Comparison of ENCODE assay signal across 10 mouse cellular contexts in the genomic region with DNA sequence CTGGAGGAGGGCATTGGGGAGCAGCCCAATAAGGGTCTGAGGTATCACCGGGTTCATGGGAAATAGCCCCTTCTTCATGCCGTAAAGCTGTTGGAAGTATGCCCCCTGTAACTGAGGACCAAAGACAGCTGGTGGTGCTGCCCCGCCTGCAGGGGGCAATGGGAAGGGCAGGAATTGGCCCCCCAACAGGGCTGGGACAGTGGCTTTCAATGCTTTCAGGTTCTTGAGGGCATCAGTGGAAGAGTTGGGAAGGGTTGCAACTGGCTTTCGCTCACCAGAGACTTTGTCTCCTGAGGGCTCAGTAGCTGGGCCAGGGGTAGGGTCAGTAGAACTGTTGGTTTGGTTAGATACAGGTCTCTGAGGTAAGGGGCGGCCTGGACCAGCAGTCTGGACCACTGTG. TPM values are rescaled to one million over a fixed set of nuclear protein-coding genes. Genes with fewer than 3 reads are reported as not detected.
DNase-seq lines count a peak whose midpoint lies in the region; ATAC-seq and TF ChIP-seq lines count a peak whose summit lies in the region.
"Had no signal": no experiment of that assay in that cellular context is flagged by ENCODE, and none has a peak within 500 bp of the region (broad histone marks: within the 10 kb centered on the region; RNA-seq: fewer than 3 reads in every experiment).

No protein-coding gene starts in this region.

- no peak overlapping the region for H3K27ac ChIP-seq in heart, embryonic 12.5 days (ENCODE audit: poor library complexity, severe bottlenecking)
- no peak overlapping the region for H3K27ac ChIP-seq in stomach, embryonic 14.5 days (ENCODE audit: low read length)
- no peak overlapping the region for H3K27ac ChIP-seq in stomach, postnatal 0 days (replicated peaks)
- no peak overlapping the region for H3K27ac ChIP-seq in limb, embryonic 15.5 days
- no peak overlapping the region for H3K27ac ChIP-seq in stomach, embryonic 16.5 days (ENCODE audit: low read length)

- H3K4me2 ChIP-seq in heart, embryonic 12.5 days = peak overlapping the region; percentile 61
- H3K4me2 ChIP-seq in stomach, embryonic 14.5 days (replicated peaks; ENCODE audit: low read depth, low read length) = peak overlapping the region; percentile 20; the same call in 1 of the 2 replicates
- no peak overlapping the region for H3K4me2 ChIP-seq in stomach, postnatal 0 days (replicated peaks; ENCODE audit: low read depth)
- H3K4me2 ChIP-seq in limb, embryonic 15.5 days = peak overlapping the region; percentile 37; the same call in 1 of the 2 replicates
- H3K4me2 ChIP-seq in stomach, embryonic 16.5 days (ENCODE audit: low read depth, low read length) = peak overlapping the region; percentile 32; the same call in 1 of the 2 replicates

- H3K4me1 ChIP-seq in heart, embryonic 12.5 days (replicated peaks) = peaks cover 22% of the 10 kb centered on the region
- peaks cover 15% of the 10 kb centered on the region for H3K4me1 ChIP-seq in stomach, embryonic 14.5 days (ENCODE audit: control insufficient read depth, insufficient read depth, low read length)
- H3K4me1 ChIP-seq in stomach, postnatal 0 days (replicated peaks; ENCODE audit: control insufficient read depth, insufficient read depth) = 0 out of 2 replicates have a peak, but pooled peaks cover 2% of the 10 kb centered on the region
- peaks cover 32% of the 10 kb centered on the region for H3K4me1 ChIP-seq in limb, embryonic 15.5 days
- H3K4me1 ChIP-seq in stomach, embryonic 16.5 days (ENCODE audit: control insufficient read depth, insufficient read depth, low read length) = peaks cover 13% of the 10 kb centered on the region

- no peak for DNase-seq in heart, postnatal 36 days
- no peak for DNase-seq in stomach, postnatal 0 days (ENCODE audit: low spot score)
- no peak for DNase-seq in urinary bladder, postnatal 36 days (ENCODE audit: low spot score in 2 of 2)
- DNase-seq: kidney, adult 18-20 months had no signal

- no peak for TF ChIP-seq EP300 in stomach, postnatal 0 days (optimal IDR thresholded peaks at IDR 0.05)

- WGBS in heart, embryonic 12.5 days = 82% methylated on average over 5 of the region's 5 CpGs
- 74% methylated on average over 5 of the region's 5 CpGs for WGBS in stomach, embryonic 14.5 days
- WGBS in stomach, postnatal 0 days = 85% methylated on average over 5 of the region's 5 CpGs
- 78% methylated on average over 5 of the region's 5 CpGs for WGBS in limb, embryonic 15.5 days
- 83% methylated on average over 5 of the region's 5 CpGs for WGBS in stomach, embryonic 16.5 days

- no peak for TF ChIP-seq CTCF in stomach, postnatal 0 days (IDR thresholded peaks at IDR 0.05; ENCODE audit: low read depth)

- no peak overlapping the region for H3K9ac ChIP-seq in heart, embryonic 12.5 days
- no peak overlapping the region for H3K9ac ChIP-seq in stomach, embryonic 14.5 days (replicated peaks; ENCODE audit: low read depth, low read length)
- no peak overlapping the region for H3K9ac ChIP-seq in stomach, postnatal 0 days (ENCODE audit: low read length)
- H3K9ac ChIP-seq in limb, embryonic 15.5 days = no peak overlapping the region
- H3K9ac ChIP-seq in stomach, embryonic 16.5 days (ENCODE audit: low read length) = no peak overlapping the region

- no peak for ATAC-seq in heart, embryonic 12.5 days (ENCODE audit: insufficient number of reproducible peaks, low FRiP score)
- no peak for ATAC-seq in stomach, embryonic 14.5 days (ENCODE audit: insufficient number of reproducible peaks, insufficient read depth, low FRiP score, low read depth)
- no peak for ATAC-seq in stomach, postnatal 0 days (ENCODE audit: low FRiP score, low TSS enrichment)
- ATAC-seq in limb, embryonic 15.5 days (ENCODE audit: insufficient number of reproducible peaks, low FRiP score, low TSS enrichment, low read depth) = no peak
- ATAC-seq in stomach, embryonic 16.5 days (ENCODE audit: insufficient read depth, low FRiP score) = no peak
- ATAC-seq in activated CD4-positive, CD25-positive, alpha-beta regulatory T cell, adult 4 months = no peak

- peaks cover 22% of the 10 kb centered on the region for H3K36me3 ChIP-seq in heart, embryonic 12.5 days
- H3K36me3 ChIP-seq in stomach, embryonic 14.5 days (ENCODE audit: control insufficient read depth, insufficient read depth, low read length) = peaks cover 3% of the 10 kb centered on the region
- no peaks in the 10 kb centered on the region for H3K36me3 ChIP-seq in stomach, postnatal 0 days (ENCODE audit: control insufficient read depth, insufficient read depth, low read length)
- peaks cover 20% of the 10 kb centered on the region for H3K36me3 ChIP-seq in limb, embryonic 15.5 days
- no peaks in the 10 kb centered on the region for H3K36me3 ChIP-seq in stomach, embryonic 16.5 days (ENCODE audit: control insufficient read depth, insufficient read depth, low read length)

- H3K27me3 ChIP-seq in heart, embryonic 12.5 days (replicated peaks) = peaks cover 44% of the 10 kb centered on the region
- no peaks in the 10 kb centered on the region for H3K27me3 ChIP-seq in stomach, embryonic 14.5 days (ENCODE audit: control insufficient read depth, insufficient read depth, low read length)
- H3K27me3 ChIP-seq in stomach, postnatal 0 days (ENCODE audit: control insufficient read depth, insufficient read depth, low read length) = no peaks in the 10 kb centered on the region
- H3K27me3 ChIP-seq in limb, embryonic 15.5 days = no peaks in the 10 kb centered on the region; the same call in 1 of the 2 replicates
- no peaks in the 10 kb centered on the region for H3K27me3 ChIP-seq in stomach, embryonic 16.5 days (ENCODE audit: control insufficient read depth, insufficient read depth, low read length)

- intact Hi-C loops in heart, postnatal 36 days (cut with DNase I) = no loop called here

- no peaks in the 10 kb centered on the region for H3K9me3 ChIP-seq in heart, embryonic 12.5 days (replicated peaks)
- H3K9me3 ChIP-seq in stomach, embryonic 14.5 days (ENCODE audit: control insufficient read depth, low read depth, low read length) = no peaks in the 10 kb centered on the region
- no peaks in the 10 kb centered on the region for H3K9me3 ChIP-seq in stomach, postnatal 0 days (ENCODE audit: control insufficient read depth, low read length)
- no peaks in the 10 kb centered on the region for H3K9me3 ChIP-seq in limb, embryonic 15.5 days
- H3K9me3 ChIP-seq in stomach, embryonic 16.5 days (replicated peaks; ENCODE audit: control insufficient read depth, low read length) = no peaks in the 10 kb centered on the region

- H3K4me3 ChIP-seq in heart, embryonic 12.5 days = 0 out of 2 replicates have a peak overlapping the region, but pooled peaks have one; percentile 23
- no peak overlapping the region for H3K4me3 ChIP-seq in stomach, embryonic 14.5 days (ENCODE audit: low read depth, low read length)
- H3K4me3 ChIP-seq in stomach, postnatal 0 days (ENCODE audit: low read depth, low read length) = no peak overlapping the region
- no peak overlapping the region for H3K4me3 ChIP-seq in limb, embryonic 15.5 days
- H3K4me3 ChIP-seq in stomach, embryonic 16.5 days (replicated peaks; ENCODE audit: low read length) = no peak overlapping the region

RNA-seq across cellular contexts. Expression of a gene that starts 29.0 kb away (rescaled TPM):
- 4.4 and 4.5 TPM in 2 replicates for polyA plus RNA-seq in heart, embryonic 12.5 days (2016; fragmentation: Nextera tagmentation; extraction: Ambion mirVana)
- total RNA-seq in heart, postnatal 36 days (2021) = 1 to 10 TPM; 3.4 to 3.9 TPM
- polyA plus RNA-seq in stomach, embryonic 14.5 days (2014; fragmentation: Nextera tagmentation; extraction: Ambion mirVana) = 6.0 and 6.6 TPM in 2 replicates
- 1.0 and 1.3 TPM in 2 replicates for polyA plus RNA-seq in stomach, postnatal 0 days (2015; fragmentation: Nextera tagmentation; extraction: Ambion mirVana)
- 4.0 and 4.8 TPM in 2 replicates for polyA plus RNA-seq in limb, embryonic 15.5 days (2015; fragmentation: Nextera tagmentation; extraction: Ambion mirVana)
- 3.1 and 3.6 TPM in 2 replicates for polyA plus RNA-seq in stomach, embryonic 16.5 days (2015; fragmentation: Nextera tagmentation; extraction: Ambion mirVana)
- 1 to 10 TPM; 5.4 to 5.5 TPM for polyA plus RNA-seq in activated CD4-positive, CD25-positive, alpha-beta regulatory T cell, adult 4 months (2017; shearing (Covaris generic))

RNA-seq across cellular contexts. Expression of a gene that starts 31.5 kb away (rescaled TPM):
- 14.3 and 14.8 TPM in 2 replicates for polyA plus RNA-seq in heart, embryonic 12.5 days (2016; fragmentation: Nextera tagmentation; extraction: Ambion mirVana)
- total RNA-seq in heart, postnatal 36 days (2021) = 10 to 100 TPM; 12.6 to 13.0 TPM
- 19.8 and 25.0 TPM in 2 replicates for polyA plus RNA-seq in stomach, embryonic 14.5 days (2014; fragmentation: Nextera tagmentation; extraction: Ambion mirVana)
- polyA plus RNA-seq in stomach, postnatal 0 days (2015; fragmentation: Nextera tagmentation; extraction: Ambion mirVana) = 11.5 and 11.8 TPM in 2 replicates
- polyA plus RNA-seq in limb, embryonic 15.5 days (2015; fragmentation: Nextera tagmentation; extraction: Ambion mirVana) = 20.2 and 21.3 TPM in 2 replicates
- polyA plus RNA-seq in stomach, embryonic 16.5 days (2015; fragmentation: Nextera tagmentation; extraction: Ambion mirVana) = 19.9 and 22.5 TPM in 2 replicates
- 10 to 100 TPM in 1 of 2 experiments, 1 to 10 TPM in 1; 9.6 to 11.9 TPM for polyA plus RNA-seq in activated CD4-positive, CD25-positive, alpha-beta regulatory T cell, adult 4 months (2017; shearing (Covaris generic))

RNA-seq across cellular contexts. Expression of a gene that starts 43.3 kb away (rescaled TPM):
- polyA plus RNA-seq in heart, embryonic 12.5 days (2016; fragmentation: Nextera tagmentation; extraction: Ambion mirVana) = 8.7 and 9.8 TPM in 2 replicates
- total RNA-seq in heart, postnatal 36 days (2021) = 1 to 10 TPM; 3.9 to 6.2 TPM
- polyA plus RNA-seq in stomach, embryonic 14.5 days (2014; fragmentation: Nextera tagmentation; extraction: Ambion mirVana) = 28.7 and 30.8 TPM in 2 replicates
- 26.4 and 31.0 TPM in 2 replicates for polyA plus RNA-seq in stomach, postnatal 0 days (2015; fragmentation: Nextera tagmentation; extraction: Ambion mirVana)
- polyA plus RNA-seq in limb, embryonic 15.5 days (2015; fragmentation: Nextera tagmentation; extraction: Ambion mirVana) = 24.9 and 25.2 TPM in 2 replicates
- polyA plus RNA-seq in stomach, embryonic 16.5 days (2015; fragmentation: Nextera tagmentation; extraction: Ambion mirVana) = 46.2 and 54.8 TPM in 2 replicates
- 100 to 1,000 TPM in 1 of 2 experiments, 10 to 100 TPM in 1; 99.1 to 102 TPM for polyA plus RNA-seq in activated CD4-positive, CD25-positive, alpha-beta regulatory T cell, adult 4 months (2017; shearing (Covaris generic))

RNA-seq across cellular contexts. Expression of a gene that starts 47.9 kb away (rescaled TPM):
- polyA plus RNA-seq in heart, embryonic 12.5 days (2016; fragmentation: Nextera tagmentation; extraction: Ambion mirVana) = 55.7 and 60.8 TPM in 2 replicates
- total RNA-seq in heart, postnatal 36 days (2021) = 10 to 100 TPM; 25.6 to 29.3 TPM
- 66.4 and 75.7 TPM in 2 replicates for polyA plus RNA-seq in stomach, embryonic 14.5 days (2014; fragmentation: Nextera tagmentation; extraction: Ambion mirVana)
- polyA plus RNA-seq in stomach, postnatal 0 days (2015; fragmentation: Nextera tagmentation; extraction: Ambion mirVana) = 54.4 and 55.2 TPM in 2 replicates
- 70.7 and 79.7 TPM in 2 replicates for polyA plus RNA-seq in limb, embryonic 15.5 days (2015; fragmentation: Nextera tagmentation; extraction: Ambion mirVana)
- 74.7 and 74.9 TPM in 2 replicates for polyA plus RNA-seq in stomach, embryonic 16.5 days (2015; fragmentation: Nextera tagmentation; extraction: Ambion mirVana)
- 100 to 1,000 TPM; 158 to 174 TPM for polyA plus RNA-seq in activated CD4-positive, CD25-positive, alpha-beta regulatory T cell, adult 4 months (2017; shearing (Covaris generic))

RNA-seq across cellular contexts. Expression of a gene that starts 53.6 kb away (rescaled TPM):
- 0.09 and 0.18 TPM in 2 replicates for polyA plus RNA-seq in heart, embryonic 12.5 days (2016; fragmentation: Nextera tagmentation; extraction: Ambion mirVana)
- total RNA-seq in heart, postnatal 36 days (2021) = under 1 TPM; 0.14 TPM
- 2.6 and 2.7 TPM in 2 replicates for polyA plus RNA-seq in stomach, embryonic 14.5 days (2014; fragmentation: Nextera tagmentation; extraction: Ambion mirVana)
- 0.82 and 1.0 TPM in 2 replicates for polyA plus RNA-seq in stomach, postnatal 0 days (2015; fragmentation: Nextera tagmentation; extraction: Ambion mirVana)
- 1.5 and 2.1 TPM in 2 replicates for polyA plus RNA-seq in limb, embryonic 15.5 days (2015; fragmentation: Nextera tagmentation; extraction: Ambion mirVana)
- 1.1 and 1.2 TPM in 2 replicates for polyA plus RNA-seq in stomach, embryonic 16.5 days (2015; fragmentation: Nextera tagmentation; extraction: Ambion mirVana)
- polyA plus RNA-seq in activated CD4-positive, CD25-positive, alpha-beta regulatory T cell, adult 4 months (2017; shearing (Covaris generic)) = not detected
- total RNA-seq: monocyte, adult 5-6 weeks had no signal
